Mouse (Mus musculus) adrenal gland, postnatal 25 days (tissue): Measurements from ENCODE around the gene Tgif2. TPM values are rescaled to one million over a fixed set of nuclear protein-coding genes. Genes with fewer than 3 reads are reported as not detected.
"Not testable (repeated sequence)": the region's sequence is repeated elsewhere in the genome, so short reads cannot be mapped to it uniquely, and the experiment has no call there.

ENCODE experiments used
- DNase-seq: peaks from one replicate; pipeline ENCODE4 v3.0.0; 2021; ENCODE audit warnings: mixed read lengths
- total RNA-seq: library from RNA; stranded (reverse); gene quantifications from 2 replicates; pipeline ENCODE4 v1.2.3, GENCODE M21; 2021

Gene Tgif2
- total RNA-seq, 1 experiment from 2014 or later: 5.5 TPM

- DNase-seq: no peak
Measured at GRCm38 (mm10) chr2:156874760-156875510, 35.1 kb downstream of the Tgif2 start.

- peak; percentile 15 for DNase-seq
Measured at GRCm38 (mm10) chr2:156877726-156878125, 37.9 kb downstream of the Tgif2 start.

- DNase-seq: peak; percentile 40
Measured at GRCm38 (mm10) chr2:156879541-156879940, 39.7 kb downstream of the Tgif2 start.

GRCm38 (mm10) chr2:156882431-156883001 is 42.7 kb downstream of the Tgif2 start:
- no peak for DNase-seq

GRCm38 (mm10) chr2:156884396-156885211 is 44.8 kb downstream of the Tgif2 start:
- no peak for DNase-seq

GRCm38 (mm10) chr2:156885666-156886065 is 45.9 kb downstream of the Tgif2 start:
- DNase-seq: not testable (repeated sequence)

- DNase-seq: no peak
Measured at GRCm38 (mm10) chr2:156886084-156886631, 46.4 kb downstream of the Tgif2 start.

- no peak for DNase-seq
Measured at GRCm38 (mm10) chr2:156887017-156887416, 47.2 kb downstream of the Tgif2 start, which contains the start of gene Sla2. Gene Sla2 (minus strand): TSS chr2:156887192.

- no peak for DNase-seq
Measured at GRCm38 (mm10) chr2:156888490-156888889, 48.7 kb downstream of the Tgif2 start.

GRCm38 (mm10) chr2:156892240-156892639 is 52.4 kb downstream of the Tgif2 start:
- no peak for DNase-seq

GRCm38 (mm10) chr2:156892821-156893220 is 53.0 kb downstream of the Tgif2 start:
- DNase-seq: peak; percentile 15

- DNase-seq: no peak
Measured at GRCm38 (mm10) chr2:156894496-156895265, 54.9 kb downstream of the Tgif2 start.

GRCm38 (mm10) chr2:156896384-156896914 is 56.6 kb downstream of the Tgif2 start:
- DNase-seq: no peak

GRCm38 (mm10) chr2:156897034-156897433 is 57.2 kb downstream of the Tgif2 start:
- DNase-seq: no peak

GRCm38 (mm10) chr2:156898374-156898773 is 58.6 kb downstream of the Tgif2 start:
- no peak for DNase-seq

GRCm38 (mm10) chr2:156899184-156899583 is 59.4 kb downstream of the Tgif2 start:
- DNase-seq: no peak

- DNase-seq: no peak
Measured at GRCm38 (mm10) chr2:156901344-156901743, 61.5 kb downstream of the Tgif2 start.

- no peak for DNase-seq
Measured at GRCm38 (mm10) chr2:156901883-156902282, 62.1 kb downstream of the Tgif2 start.

- DNase-seq: not testable (repeated sequence)
Measured at GRCm38 (mm10) chr2:156902411-156902810, 62.6 kb downstream of the Tgif2 start.

- no peak for DNase-seq
Measured at GRCm38 (mm10) chr2:156903367-156903766, 63.6 kb downstream of the Tgif2 start.
